Mouse (Mus musculus) MN1 (cell line): ENCODE measurements around the gene Tm4sf5.

Source experiments
- DNase-seq: peaks from one replicate; pipeline ENCODE4 v3.0.0-alpha.2; 2016; ENCODE audit warnings: low spot score

Gene Tm4sf5

DNA sequence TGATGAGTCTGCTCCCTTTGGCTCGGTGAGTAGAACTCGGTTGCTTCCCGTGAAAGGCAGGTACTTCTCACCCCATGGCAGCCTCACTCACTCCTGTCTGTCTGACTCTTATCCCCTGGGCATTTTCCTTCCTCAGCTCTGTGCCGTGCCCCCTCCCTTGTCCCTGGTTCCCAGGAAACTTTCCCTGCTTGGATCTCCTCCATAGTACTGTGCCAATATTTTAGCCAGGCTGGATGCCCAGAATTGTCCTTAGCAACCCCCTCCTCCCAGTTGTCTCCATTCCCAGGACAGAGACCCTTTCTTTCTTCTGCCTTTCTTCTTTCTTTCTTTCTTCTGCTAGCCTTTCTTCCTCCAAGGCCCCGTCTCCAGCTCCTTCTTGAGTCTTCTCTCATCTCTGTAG lies 36.4 kb downstream of the Tm4sf5 start:
- no peak for DNase-seq

DNA sequence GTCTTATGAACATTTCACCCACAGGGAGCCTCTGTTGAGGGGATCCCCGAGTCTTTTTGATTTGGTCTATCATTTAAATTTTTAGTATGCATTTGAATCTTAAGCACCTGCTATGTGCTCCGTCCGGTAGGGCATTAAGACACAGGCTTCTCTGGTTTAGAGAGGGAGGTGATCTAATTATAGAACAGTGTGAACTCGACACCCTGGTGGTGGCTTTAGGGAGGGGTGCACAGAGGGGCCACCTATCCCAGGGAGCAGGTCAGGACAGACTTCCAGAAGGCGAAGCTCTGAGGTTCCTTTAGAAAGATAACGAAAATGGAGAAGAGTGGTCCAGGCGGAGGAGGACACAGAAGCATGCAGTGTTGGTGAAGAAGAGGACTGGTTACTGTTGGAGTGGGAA lies 39.5 kb downstream of the Tm4sf5 start:
- DNase-seq, result no peak

DNA sequence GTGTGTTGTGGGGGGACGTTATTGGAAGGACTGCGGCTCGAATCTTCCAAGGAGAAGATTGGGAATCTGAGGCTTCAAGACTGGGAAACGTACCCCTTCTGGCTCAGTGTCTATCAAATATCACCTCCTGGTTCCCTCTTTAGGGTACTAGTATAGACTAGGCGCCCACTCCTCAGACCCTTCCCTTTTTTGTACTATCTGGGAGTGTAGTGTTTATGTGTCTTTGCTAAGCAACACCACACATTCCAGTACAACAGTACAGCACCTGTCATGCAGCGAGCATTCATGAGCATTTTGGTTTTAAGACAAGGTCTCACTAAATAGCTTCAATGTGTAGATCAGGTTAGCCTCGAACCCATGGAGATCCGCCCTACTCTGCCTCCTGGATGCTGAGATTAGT lies 46.5 kb downstream of the Tm4sf5 start:
- DNase-seq, result no peak

DNA sequence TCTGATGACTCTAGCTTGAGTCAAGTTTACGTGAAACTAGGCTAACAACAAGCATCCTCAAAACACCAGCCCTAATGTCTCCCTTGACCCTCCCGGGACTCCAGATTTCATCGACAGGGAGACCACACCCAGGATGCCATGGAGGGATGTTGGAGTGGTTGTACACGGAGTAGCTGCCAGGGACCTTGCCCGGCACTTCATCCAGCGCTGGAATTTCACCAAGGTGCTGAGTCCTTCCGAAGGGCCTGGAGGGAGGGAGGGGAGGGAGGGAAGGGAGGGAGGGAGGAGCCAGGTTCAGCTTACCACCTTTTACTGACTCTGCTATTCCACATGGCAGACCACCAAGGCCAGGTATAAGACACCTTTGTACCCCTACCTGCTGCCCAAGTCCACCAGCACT lies 48.9 kb downstream of the Tm4sf5 start:
- DNase-seq, result no peak

DNA sequence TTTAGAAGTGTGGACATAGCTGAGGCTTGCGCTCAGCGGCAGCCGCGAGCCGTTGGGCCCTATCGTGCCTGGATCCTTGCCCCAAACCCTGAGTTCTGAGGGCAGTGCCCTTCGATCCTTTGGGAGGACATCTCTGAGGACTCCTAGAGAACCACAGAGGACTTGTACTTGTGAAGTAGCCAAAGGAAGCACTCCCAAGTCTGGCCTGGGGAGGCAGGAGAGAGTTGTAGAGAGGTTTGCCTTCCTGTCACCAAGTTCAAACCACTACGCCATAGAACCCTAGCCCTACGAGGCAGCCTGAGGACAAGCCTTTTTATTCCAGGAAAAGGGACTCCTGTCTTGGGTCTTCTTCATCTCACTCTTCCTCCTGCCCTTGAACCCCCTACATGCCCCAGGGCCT lies 52.5 kb downstream of the Tm4sf5 start:
- no peak for DNase-seq
